Mouse (Mus musculus) thymus, adult 2 months (tissue): ENCODE measurements around the gene Oser1.

Source experiments
- CTCF ChIP-seq: fragments of 200-500 bp; IDR thresholded peaks from 2 replicates; pipeline ENCODE4 v1.5.1; 2012; ENCODE audit warnings: mild to moderate bottlenecking, control low read depth, low read length, moderate library complexity, borderline replicate concordance; ENCODE audit not compliant: control insufficient read depth, poor library complexity, insufficient read depth; ENCODE audit errors: extremely low read depth
- POLR2A ChIP-seq: fragments of 200-500 bp; IDR thresholded peaks from 2 replicates; pipeline ENCODE4 v1.6.1; 2012; ENCODE audit warnings: mild to moderate bottlenecking, low read length, control low read depth, moderate library complexity; ENCODE audit not compliant: control insufficient read depth, poor library complexity, insufficient read depth; ENCODE audit errors: extremely low read depth

- TF ChIP-seq CTCF = no peak
- no peak for TF ChIP-seq POLR2A
Observed at GRCm38 (mm10) chr2:163356113-163356840, 68.2 kb downstream of the Oser1 start.
